Mouse (Mus musculus) ES-E14 (cell line): ENCODE measurements around the gene Ankrd13a. TPM values are rescaled to one million over a fixed set of nuclear protein-coding genes. Genes with fewer than 3 reads are reported as not detected.

Source experiments
- DNase-seq: peaks from one replicate; pipeline ENCODE4 v3.0.0-alpha.2; 2013; ENCODE audit warnings: low read depth, low spot score
- H3K27ac ChIP-seq: 2 replicates; pipeline ENCODE4 v1.5.1; 2012; ENCODE audit warnings: low read depth, mild to moderate bottlenecking, low read length, moderate library complexity, mixed read lengths; ENCODE audit not compliant: poor library complexity, insufficient read depth, severe bottlenecking
- H3K36me3 ChIP-seq: 2 replicates; pipeline ENCODE4 v1.6.1; 2012; ENCODE audit warnings: mild to moderate bottlenecking, low read length, moderate library complexity, mixed read lengths; ENCODE audit not compliant: control insufficient read depth, poor library complexity, insufficient read depth, severe bottlenecking
- H3K4me1 ChIP-seq, 2 experiments: fragments of 150-350 bp in 1 of 2; sonication (generic) in 1 of 2; 2 replicates each; pipeline ENCODE4 v1.6.1; 2012; ENCODE audit warnings: low read length in 2 of 2, mild to moderate bottlenecking in 1 of 2, mixed read lengths in 1 of 2; ENCODE audit not compliant: control insufficient read depth in 2 of 2, insufficient read depth in 2 of 2, poor library complexity in 1 of 2
- H3K4me3 ChIP-seq, 2 experiments: fragments of 150-350 bp in 1 of 2; sonication (generic) in 1 of 2; 2 replicates each; pipeline ENCODE4 v1.5.1; 2012; ENCODE audit warnings: low read length in 2 of 2, low read depth in 1 of 2, mild to moderate bottlenecking in 1 of 2, mixed read lengths in 1 of 2; ENCODE audit not compliant: insufficient read depth in 1 of 2, poor library complexity in 1 of 2, severe bottlenecking in 1 of 2
- H3K9ac ChIP-seq: 2 replicates; pipeline ENCODE4 v1.6.1; 2012; ENCODE audit warnings: low read depth, mild to moderate bottlenecking, low read length, mixed read lengths; ENCODE audit not compliant: poor library complexity, insufficient read depth, severe bottlenecking
- H3K9me3 ChIP-seq: fragments of 150-350 bp; sonication (generic); 2 replicates; pipeline ENCODE4 v1.6.1; 2012; ENCODE audit warnings: low read depth, mild to moderate bottlenecking, low read length; ENCODE audit not compliant: control insufficient read depth, insufficient read depth
- CHD2 ChIP-seq: IDR thresholded peaks from 2 replicates; pipeline ENCODE4 v1.6.1; 2014; ENCODE audit warnings: mild to moderate bottlenecking, low read depth, low read length, inconsistent platforms
- HCFC1 ChIP-seq: IDR thresholded peaks from 2 replicates; pipeline ENCODE4 v1.6.1; 2012; ENCODE audit warnings: low read length, inconsistent platforms, borderline replicate concordance; ENCODE audit not compliant: insufficient read depth
- MAFK ChIP-seq: IDR thresholded peaks from 2 replicates; pipeline ENCODE4 v1.6.1; 2014; ENCODE audit warnings: mild to moderate bottlenecking, low read depth, low read length, inconsistent platforms; ENCODE audit not compliant: insufficient read depth
- ZC3H11A ChIP-seq: IDR thresholded peaks from 2 replicates; pipeline ENCODE4 v1.6.1; 2012; ENCODE audit warnings: low read depth, mild to moderate bottlenecking, inconsistent platforms, low read length, borderline replicate concordance
- ZNF384 ChIP-seq: IDR thresholded peaks from 2 replicates; pipeline ENCODE4 v1.6.1; 2012; ENCODE audit warnings: low read depth, low read length, inconsistent platforms
- in situ Hi-C, 2 experiments: fragments of 600-800 bp; cut with MboI; formaldehyde crosslinking; loops; one replicate each; pipeline ENCODE4 v1.15.1; 2025; ENCODE audit warnings: low sequenced_read_pairs in 2 of 2, inconsistent platforms in 1 of 2; ENCODE audit not compliant: unreplicated experiment in 2 of 2
- total RNA-seq: library from RNA; depleted of rRNA; stranded (reverse); fragments of 300-350 nt; gene quantifications from 2 replicates; pipeline ENCODE4 v1.2.3, GENCODE M21; 2012; rRNA removed

The Ankrd13a gene
- total RNA-seq: 62.4 and 66.4 TPM in 2 replicates

DNA sequence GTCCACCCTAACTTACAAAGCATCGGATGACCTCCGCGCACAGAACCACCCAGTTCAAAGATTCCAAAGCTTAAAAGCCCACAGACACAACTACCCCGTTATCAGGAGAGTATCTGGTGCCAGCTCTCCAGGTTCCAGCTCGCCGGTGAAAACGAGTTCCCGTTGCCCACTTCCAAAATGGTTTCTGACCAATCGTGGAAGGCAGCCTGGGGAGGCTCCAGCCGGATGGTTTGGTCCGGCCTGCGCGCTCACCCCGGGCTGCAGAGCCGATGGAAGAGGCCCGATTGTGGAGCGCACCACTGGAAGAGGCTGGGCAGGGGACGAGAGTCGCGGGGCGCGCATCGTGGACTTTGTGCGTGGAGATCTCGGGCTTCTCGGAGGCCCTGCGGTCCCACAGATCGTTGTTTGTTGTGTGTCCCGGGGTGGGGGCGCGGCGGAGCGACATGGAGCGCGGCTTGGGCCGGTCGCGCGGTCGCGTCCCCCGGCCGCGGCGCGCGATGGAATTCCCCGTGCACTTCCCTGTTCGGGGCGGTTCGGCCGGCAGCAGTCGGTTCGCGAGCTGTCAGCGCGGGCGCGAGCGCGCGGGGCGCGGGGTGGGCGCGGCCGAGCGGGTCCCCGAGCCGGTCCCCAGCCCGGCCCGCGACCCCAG lies at the start of gene Ankrd13a:
TSS of gene Ankrd13a (plus strand) at position 275 of the 649 bp plus-strand sequence.
- in situ Hi-C loops: no loop called here
- Histone ChIP-seq H3K4me3 (peak within 1 kb of the TSS; percentile 82 to 95), H3K36me3 (no peaks in the 10 kb centered on the region; the same call in 1 of the 2 replicates), H3K9me3 (no peaks in the 10 kb centered on the region), H3K27ac (peak within 1 kb of the TSS; percentile 79), H3K4me1 (peaks cover 4 to 16% of the 10 kb centered on the region in 2 experiments; a peak in 2 of 4 replicates), H3K9ac (peak within 1 kb of the TSS; percentile 98)
- TF ChIP-seq HCFC1 (peak; percentile 79; the same call in 1 of the 2 replicates), CHD2 (no peak), ZNF384 (no peak), ZC3H11A (no peak), MAFK (no peak)
- DNase-seq: peak; percentile 78

DNA sequence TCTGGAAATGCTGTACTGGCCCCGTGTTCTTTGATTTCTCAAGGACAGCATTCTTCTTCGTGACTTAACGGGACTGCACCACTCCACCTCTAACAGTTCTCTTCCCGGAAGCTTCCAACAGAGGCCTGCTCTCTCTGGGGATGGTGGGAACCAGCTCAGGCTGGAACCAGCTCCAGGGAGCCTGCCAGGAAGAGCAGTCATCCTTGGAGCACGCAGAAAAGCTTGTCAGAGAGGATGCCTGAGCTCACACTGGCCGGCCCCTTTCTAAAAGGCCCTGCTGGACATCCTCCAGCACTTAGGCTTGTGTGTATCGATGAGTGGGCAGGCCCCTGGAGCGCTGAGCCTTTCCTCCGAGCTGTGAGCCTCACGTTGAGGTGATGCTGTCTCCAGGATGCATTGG lies 46.3 kb upstream of the Ankrd13a start:
- Histone ChIP-seq H3K9ac (no peak overlapping the region), H3K9me3 (no peaks in the 10 kb centered on the region), H3K4me1 (peaks cover 0 to 4% of the 10 kb centered on the region in 2 experiments; a peak in 1 of 4 replicates), H3K36me3 (peaks cover 32% of the 10 kb centered on the region), H3K27ac (no peak overlapping the region), H3K4me3 (no peak overlapping the region)
- no peak for TF ChIP-seq HCFC1
- no peak for TF ChIP-seq ZC3H11A
- no peak for TF ChIP-seq CHD2
- TF ChIP-seq MAFK: no peak
- no peak for TF ChIP-seq ZNF384
- no peak for DNase-seq
- in situ Hi-C loops: no loop called here

DNA sequence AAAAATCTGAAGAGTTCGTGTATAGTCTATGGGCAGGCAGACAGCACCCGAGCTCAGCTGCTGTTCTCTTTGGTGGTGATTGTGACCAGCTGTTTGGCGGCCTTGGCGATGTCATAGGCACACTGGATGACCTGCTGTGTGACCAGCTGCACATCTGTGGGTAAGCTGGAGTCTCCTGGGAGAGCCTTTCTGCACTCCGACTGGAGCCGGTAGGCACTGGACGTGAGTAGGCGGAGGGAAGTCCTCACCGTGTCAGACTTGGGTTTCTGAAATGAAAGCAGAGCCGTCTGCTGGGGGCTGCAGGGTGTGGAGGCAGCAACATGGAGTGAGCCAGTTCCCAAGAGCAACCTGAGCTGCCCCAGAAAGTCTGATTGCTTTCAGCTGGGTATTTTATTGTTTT lies 44.3 kb upstream of the Ankrd13a start:
- Histone ChIP-seq H3K9me3 (no peaks in the 10 kb centered on the region), H3K4me1 (peaks cover 0 to 8% of the 10 kb centered on the region in 2 experiments; a peak in 1 of 4 replicates), H3K27ac (no peak overlapping the region), H3K9ac (no peak overlapping the region), H3K4me3 (no peak overlapping the region), H3K36me3 (peaks cover 39% of the 10 kb centered on the region)
- no peak for DNase-seq
- TF ChIP-seq HCFC1 (no peak), MAFK (no peak)
- in situ Hi-C loops: no loop called here

DNA sequence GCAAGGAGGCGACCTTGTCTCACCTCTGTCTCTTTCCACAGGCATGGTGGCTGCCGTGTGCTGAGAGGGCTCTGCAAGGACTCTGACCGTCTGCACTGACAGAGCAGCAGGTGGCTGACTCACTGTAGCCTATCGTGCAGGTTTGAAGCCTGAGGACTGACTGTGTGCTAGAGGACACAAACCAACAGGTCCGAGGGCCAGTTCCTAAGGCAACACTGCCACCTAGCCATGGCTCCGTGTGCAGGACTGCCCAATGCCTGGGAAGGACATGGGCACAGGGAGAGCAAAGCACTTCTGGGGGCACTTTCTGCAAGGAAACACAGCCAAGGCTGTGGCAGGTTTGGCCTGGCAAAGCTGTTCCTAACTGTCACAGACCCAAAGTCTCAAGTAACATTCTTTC lies 43.0 kb upstream of the Ankrd13a start:
- H3K4me3 ChIP-seq: no peak overlapping the region
- H3K27ac ChIP-seq: no peak overlapping the region
- peaks cover 39% of the 10 kb centered on the region for H3K36me3 ChIP-seq
- no peak for TF ChIP-seq ZC3H11A
- no peak for TF ChIP-seq ZNF384
- no peak for TF ChIP-seq CHD2
- TF ChIP-seq HCFC1: no peak
- TF ChIP-seq MAFK: no peak
- no peak overlapping the region for H3K9ac ChIP-seq
- H3K9me3 ChIP-seq: no peaks in the 10 kb centered on the region
- DNase-seq: no peak
- peaks cover 0 to 8% of the 10 kb centered on the region in 2 experiments; a peak in 1 of 4 replicates for H3K4me1 ChIP-seq
- in situ Hi-C loops: no loop called here

DNA sequence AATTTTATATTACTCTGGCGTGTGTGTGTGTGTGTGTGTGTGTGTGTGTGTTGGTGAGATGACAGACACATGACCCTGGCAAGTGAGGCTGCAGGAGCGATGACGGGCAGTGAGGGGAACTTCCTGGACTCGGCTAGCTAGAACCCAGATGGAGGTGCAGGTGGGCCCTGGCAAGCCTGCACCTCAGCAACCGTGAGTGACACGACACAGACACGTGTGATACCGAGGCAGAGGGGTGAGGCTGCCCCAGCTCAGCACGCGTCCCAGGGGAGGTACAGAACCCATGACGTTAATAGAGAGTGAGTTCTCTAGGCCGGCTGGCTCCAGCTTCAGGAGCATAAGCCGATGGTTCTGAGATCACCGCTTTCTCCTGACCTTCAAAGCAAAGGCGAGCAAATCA lies 42.5 kb upstream of the Ankrd13a start:
- no peak for DNase-seq
- in situ Hi-C loops: no loop called here
- Histone ChIP-seq H3K27ac (no peak overlapping the region), H3K9ac (no peak overlapping the region), H3K36me3 (peaks cover 41% of the 10 kb centered on the region), H3K9me3 (no peaks in the 10 kb centered on the region), H3K4me1 (peaks cover 0 to 8% of the 10 kb centered on the region in 2 experiments; a peak in 1 of 4 replicates), H3K4me3 (no peak overlapping the region)
- TF ChIP-seq CHD2: no peak
- no peak for TF ChIP-seq ZNF384
- no peak for TF ChIP-seq MAFK
- no peak for TF ChIP-seq ZC3H11A
